ENCODE assay signal across 8 mouse cellular contexts in genomic region chr9:110879191-110879920, GRCm38 (mm10). TPM values are rescaled to one million over a fixed set of nuclear protein-coding genes. Genes with fewer than 3 reads are reported as not detected.
A peak's percentile ranks its signal among the peaks of the same experiment; 100 is the strongest.
DNase-seq lines count a peak whose midpoint lies in the region; ATAC-seq and TF ChIP-seq lines count a peak whose summit lies in the region.

Gene Als2cl, plus strand, starts transcription at chr9:110879870.

- no peaks in the 10 kb centered on the region for H3K36me3 ChIP-seq in erythroblast, embryonic 14.5 days (ENCODE audit: control insufficient read depth)
- no peaks in the 10 kb centered on the region for H3K36me3 ChIP-seq in forebrain, embryonic 13.5 days (ENCODE audit: poor library complexity, severe bottlenecking)
- no peaks in the 10 kb centered on the region for H3K36me3 ChIP-seq in hindbrain, embryonic 12.5 days
- H3K36me3 ChIP-seq in midbrain, postnatal 0 days (ENCODE audit: insufficient read depth, low read length): no peaks in the 10 kb centered on the region

- ATAC-seq in erythroblast, adult 5-6 weeks (replicated peaks; ENCODE audit: low FRiP score, poor library complexity, severe bottlenecking): no peak
- no peak for ATAC-seq in Patski
- 0 out of 2 replicates have a peak, but pooled peaks have one; percentile 5 for ATAC-seq in forebrain, embryonic 13.5 days
- no peak for ATAC-seq in hindbrain, embryonic 12.5 days (ENCODE audit: low FRiP score)
- ATAC-seq in midbrain, postnatal 0 days (ENCODE audit: low FRiP score): peak; percentile 26; the same call in 1 of the 2 replicates

- H3K4me3 ChIP-seq in erythroblast, embryonic 14.5 days (replicated peaks): peak within 1 kb of the TSS; percentile 53
- peak within 1 kb of the TSS; percentile 45 for H3K4me3 ChIP-seq in forebrain, embryonic 13.5 days
- H3K4me3 ChIP-seq in hindbrain, embryonic 12.5 days: peak within 1 kb of the TSS; percentile 51
- H3K4me3 ChIP-seq in midbrain, postnatal 0 days (ENCODE audit: low read depth, low read length): peak within 1 kb of the TSS; percentile 59

- peaks cover 2% of the 10 kb centered on the region; the same call in 1 of the 2 replicates for H3K4me1 ChIP-seq in erythroblast, embryonic 14.5 days (ENCODE audit: control insufficient read depth)
- peaks cover 25% of the 10 kb centered on the region for H3K4me1 ChIP-seq in forebrain, embryonic 13.5 days
- H3K4me1 ChIP-seq in hindbrain, embryonic 12.5 days: peaks cover 29% of the 10 kb centered on the region
- peaks cover 12% of the 10 kb centered on the region for H3K4me1 ChIP-seq in midbrain, postnatal 0 days (ENCODE audit: insufficient read depth, low read length)

- no peak within 1 kb of the TSS for H3K27ac ChIP-seq in forebrain, embryonic 13.5 days
- H3K27ac ChIP-seq in hindbrain, embryonic 12.5 days: no peak within 1 kb of the TSS
- peak within 1 kb of the TSS; percentile 26; the same call in 1 of the 2 replicates for H3K27ac ChIP-seq in midbrain, postnatal 0 days (ENCODE audit: low read depth, low read length)

- H3K9ac ChIP-seq in forebrain, embryonic 13.5 days: peak within 1 kb of the TSS; percentile 34
- H3K9ac ChIP-seq in hindbrain, embryonic 12.5 days: peak within 1 kb of the TSS; percentile 56
- H3K9ac ChIP-seq in midbrain, postnatal 0 days (replicated peaks; ENCODE audit: low read length, poor library complexity, severe bottlenecking): peak within 1 kb of the TSS; percentile 25

- in situ Hi-C loops in Patski (cut with MboI; ENCODE audit: low pct_unique_long_range_greater_than_20kb): loop anchor here (10.0 kb wide), 2 partner anchors 235 to 455 kb away; no protein-coding TSS in a partner anchor

- H3K27me3 ChIP-seq in erythroblast, embryonic 14.5 days (ENCODE audit: control insufficient read depth): peaks cover 32% of the 10 kb centered on the region
- no peaks in the 10 kb centered on the region for H3K27me3 ChIP-seq in Patski
- peaks cover 54% of the 10 kb centered on the region for H3K27me3 ChIP-seq in forebrain, embryonic 13.5 days
- peaks cover 59% of the 10 kb centered on the region for H3K27me3 ChIP-seq in hindbrain, embryonic 12.5 days
- peaks cover 14% of the 10 kb centered on the region for H3K27me3 ChIP-seq in midbrain, postnatal 0 days (ENCODE audit: insufficient read depth, low read length)

- WGBS in forebrain, embryonic 13.5 days: 10% methylated on average over 12 of the region's 12 CpGs
- 16% methylated on average over 12 of the region's 12 CpGs for WGBS in hindbrain, embryonic 12.5 days
- WGBS in midbrain, postnatal 0 days: 14% methylated on average over 12 of the region's 12 CpGs

- DNase-seq in Patski (ENCODE audit: low read depth, low spot score): no peak
- peak; percentile 45 to 70 for DNase-seq in layer of hippocampus, postnatal 14 days (ENCODE audit: low spot score in 2 of 2)
- DNase-seq in midbrain, postnatal 0 days (ENCODE audit: low spot score): peak; percentile 69
- DNase-seq in spleen, postnatal 10 days (ENCODE audit: low spot score in 2 of 2): no peak

- CTCF ChIA-PET in Patski (lab: Charles Lee): interaction anchor here (0.8 to 1.5 kb wide), 4 partner anchors 8 to 164 kb away, joined by 3 to 4 read pairs (median 4); no protein-coding TSS in a partner anchor

- TF ChIP-seq CTCF in Patski (IDR thresholded peaks at IDR 0.05): no peak
- no peak for TF ChIP-seq CTCF in midbrain, postnatal 0 days (IDR thresholded peaks at IDR 0.05)

- H3K4me2 ChIP-seq in forebrain, embryonic 13.5 days: peak within 1 kb of the TSS; percentile 74
- H3K4me2 ChIP-seq in hindbrain, embryonic 12.5 days (replicated peaks): peak within 1 kb of the TSS; percentile 89
- H3K4me2 ChIP-seq in midbrain, postnatal 0 days (ENCODE audit: low read depth, low read length, poor library complexity, severe bottlenecking): peak within 1 kb of the TSS; percentile 92

- POLR2A ChIA-PET in Patski (lab: Charles Lee): interaction anchor here (0.6 to 1.3 kb wide), 6 partner anchors 12 to 154 kb away, joined by 3 to 6 read pairs (median 4); no protein-coding TSS in a partner anchor

- no peaks in the 10 kb centered on the region for H3K9me3 ChIP-seq in erythroblast, embryonic 14.5 days (ENCODE audit: control insufficient read depth, low read length)
- H3K9me3 ChIP-seq in forebrain, embryonic 13.5 days (replicated peaks): no peaks in the 10 kb centered on the region
- no peaks in the 10 kb centered on the region for H3K9me3 ChIP-seq in hindbrain, embryonic 12.5 days (replicated peaks)
- no peaks in the 10 kb centered on the region for H3K9me3 ChIP-seq in midbrain, postnatal 0 days (ENCODE audit: low read length)

RNA-seq across cellular contexts. Expression of gene Als2cl, which starts in this region (rescaled TPM):
- polyA plus RNA-seq in erythroblast, embryonic 14.5 days (2012): 0.02 and 0.05 TPM in 2 replicates
- total RNA-seq in erythroblast, adult 5-6 weeks (2015; ENCODE audit: low replicate concordance): 0.63 TPM in 1 of 2 replicates, not detected in the other
- total RNA-seq in erythroblast, adult 5-6 weeks (2017; ENCODE audit: low replicate concordance): not detected in 2 replicates
- polyA plus RNA-seq in Patski (2021): 69.4 TPM
- 0.62 and 0.90 TPM in 2 replicates for polyA plus RNA-seq in forebrain, embryonic 13.5 days (2015; fragmentation: Nextera tagmentation; extraction: Ambion mirVana)
- 1.5 and 1.9 TPM in 2 replicates for polyA plus RNA-seq in hindbrain, embryonic 12.5 days (2016; fragmentation: Nextera tagmentation; extraction: Ambion mirVana)
- total RNA-seq in layer of hippocampus, postnatal 14 days (2021): 10 to 100 TPM; 11.6 to 13.1 TPM
- total RNA-seq in midbrain, postnatal 0 days (2014; rRNA removed): 5.8 and 9.0 TPM in 2 replicates
- 1.2 and 1.6 TPM in 2 replicates for polyA plus RNA-seq in midbrain, postnatal 0 days (2015; fragmentation: Nextera tagmentation; extraction: Ambion mirVana)

Comparison
In these comparisons a context has a peak if more than half of its experiments do, and no peak if none do; other contexts are left out.
1. RNA of gene Als2cl (polyA plus RNA-seq): 69.4 TPM in Patski (single experiment); 1.5 to 1.9 TPM in hindbrain, embryonic 12.5 days, 1.2 to 1.6 TPM in midbrain, postnatal 0 days, 0.62 to 0.90 TPM in forebrain, embryonic 13.5 days and 0.02 to 0.05 TPM in erythroblast, embryonic 14.5 days; every median in the first group is over 10 times any median in the second.
2. Peak in ATAC-seq, H3K4me3 ChIP-seq, H3K9ac ChIP-seq and H3K4me2 ChIP-seq in forebrain, embryonic 13.5 days; RNA of the gene not detected or under 1 TPM.
3. DNase-seq: peak in layer of hippocampus, postnatal 14 days (2 of 2) and midbrain, postnatal 0 days (single experiment); none in Patski (single experiment) and spleen, postnatal 10 days (0 of 2).
4. Peak in every context shown above with its lines, with median percentiles within 50 percentile points of each other: H3K4me3 ChIP-seq, H3K4me2 ChIP-seq and H3K9ac ChIP-seq.